Mouse (Mus musculus) cerebellum, postnatal 4 days (tissue): ENCODE results near the gene Dlx1.

Source experiments
- DNase-seq, 2 experiments: peaks; one replicate each; pipeline ENCODE4 v3.0.0; 2022; ENCODE audit warnings: low spot score in 2 of 2, mixed read lengths in 1 of 2

Gene Dlx1

DNA sequence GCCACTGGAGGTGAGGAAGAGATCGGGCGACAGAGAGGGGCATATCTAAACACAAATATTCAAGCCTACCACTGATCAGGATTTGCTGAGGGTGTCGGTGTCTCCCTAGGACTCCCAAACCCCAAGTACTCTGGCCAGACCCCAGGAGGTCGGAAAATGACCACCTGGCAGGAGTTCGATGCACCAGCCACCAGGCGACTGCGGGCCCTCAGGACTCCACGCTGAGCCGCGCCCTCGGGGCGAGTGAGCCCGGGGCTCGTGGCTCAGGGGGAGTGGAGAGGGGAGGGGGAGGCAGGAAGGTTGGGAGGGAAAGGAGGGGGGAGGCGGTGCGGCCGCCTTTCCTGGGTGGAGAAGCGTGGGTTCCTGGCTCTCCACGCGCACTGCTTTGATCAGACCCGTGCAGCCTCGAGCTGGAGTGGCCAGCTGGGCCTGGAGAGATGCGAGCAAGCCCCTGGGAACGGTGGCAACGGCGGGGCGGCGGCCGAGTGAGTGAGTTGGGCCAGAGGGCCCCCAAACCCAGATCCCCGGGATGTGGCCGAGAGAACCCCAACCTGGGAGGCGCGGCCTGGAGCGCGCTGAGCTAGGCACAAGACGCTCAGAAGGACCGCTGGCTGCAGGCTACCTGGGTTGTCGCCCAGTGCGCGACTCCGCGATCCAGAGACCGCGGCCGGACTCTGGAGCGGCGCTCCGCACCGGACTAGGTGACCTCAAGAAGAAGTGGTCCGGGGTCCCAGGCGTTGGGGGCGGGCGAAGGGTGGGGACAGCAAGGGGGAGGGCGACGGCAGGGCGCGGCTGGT, 999 bp downstream of the Dlx1 start:
- no peak for DNase-seq

GRCm38 (mm10) chr2:71529511-71530351, 1.8 kb downstream of the Dlx1 start:
- no peak for DNase-seq

- DNase-seq: no peak
Observed at GRCm38 (mm10) chr2:71530391-71531123, 2.6 kb downstream of the Dlx1 start.

- DNase-seq: no peak
Observed at GRCm38 (mm10) chr2:71531124-71531590, 3.2 kb downstream of the Dlx1 start.

DNA sequence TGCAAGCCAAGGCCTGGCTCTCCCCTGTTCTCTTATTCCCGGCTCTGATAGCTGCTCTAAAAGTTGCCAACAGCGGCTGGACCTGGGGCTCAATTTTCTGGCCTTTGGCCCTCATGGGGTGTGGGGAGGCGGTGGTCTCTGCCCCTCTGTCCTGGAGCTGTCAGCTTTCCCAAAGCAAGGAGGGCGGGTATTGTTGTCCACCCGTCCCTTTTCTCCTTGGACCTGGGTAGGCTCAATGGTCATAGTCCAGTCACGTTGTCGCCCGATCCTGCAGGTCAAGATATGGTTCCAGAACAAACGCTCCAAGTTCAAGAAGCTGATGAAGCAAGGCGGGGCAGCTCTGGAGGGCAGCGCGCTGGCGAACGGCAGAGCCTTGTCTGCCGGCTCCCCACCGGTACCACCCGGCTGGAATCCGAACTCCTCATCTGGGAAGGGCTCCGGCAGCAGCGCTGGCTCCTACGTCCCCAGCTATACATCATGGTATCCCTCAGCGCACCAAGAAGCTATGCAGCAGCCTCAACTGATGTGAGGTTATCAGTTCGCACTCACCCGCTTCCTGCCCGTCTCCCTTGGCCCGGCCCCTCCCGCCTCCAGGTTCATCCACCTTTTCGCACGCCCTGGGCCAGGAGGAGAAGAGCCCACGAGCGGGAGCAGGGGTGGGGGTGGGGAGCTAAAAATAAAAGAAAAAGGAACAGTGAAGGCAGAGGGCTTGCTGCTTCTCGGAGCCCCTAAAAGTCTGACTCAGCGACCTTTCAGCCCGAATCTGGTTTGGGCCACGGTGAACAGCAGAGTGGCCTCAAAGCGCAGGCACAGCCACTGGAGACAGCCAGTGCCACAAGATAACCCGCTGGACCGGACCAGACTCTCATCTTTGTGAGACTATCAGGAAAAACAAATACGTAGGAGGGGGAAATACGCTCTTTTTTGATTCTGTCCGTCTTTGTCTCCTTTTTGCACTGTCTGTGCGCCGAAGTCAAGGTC, 4.4 kb downstream of the Dlx1 start:
- no peak for DNase-seq

- DNase-seq: no peak
Observed at GRCm38 (mm10) chr2:71533094-71533493, 5.2 kb downstream of the Dlx1 start.

DNA sequence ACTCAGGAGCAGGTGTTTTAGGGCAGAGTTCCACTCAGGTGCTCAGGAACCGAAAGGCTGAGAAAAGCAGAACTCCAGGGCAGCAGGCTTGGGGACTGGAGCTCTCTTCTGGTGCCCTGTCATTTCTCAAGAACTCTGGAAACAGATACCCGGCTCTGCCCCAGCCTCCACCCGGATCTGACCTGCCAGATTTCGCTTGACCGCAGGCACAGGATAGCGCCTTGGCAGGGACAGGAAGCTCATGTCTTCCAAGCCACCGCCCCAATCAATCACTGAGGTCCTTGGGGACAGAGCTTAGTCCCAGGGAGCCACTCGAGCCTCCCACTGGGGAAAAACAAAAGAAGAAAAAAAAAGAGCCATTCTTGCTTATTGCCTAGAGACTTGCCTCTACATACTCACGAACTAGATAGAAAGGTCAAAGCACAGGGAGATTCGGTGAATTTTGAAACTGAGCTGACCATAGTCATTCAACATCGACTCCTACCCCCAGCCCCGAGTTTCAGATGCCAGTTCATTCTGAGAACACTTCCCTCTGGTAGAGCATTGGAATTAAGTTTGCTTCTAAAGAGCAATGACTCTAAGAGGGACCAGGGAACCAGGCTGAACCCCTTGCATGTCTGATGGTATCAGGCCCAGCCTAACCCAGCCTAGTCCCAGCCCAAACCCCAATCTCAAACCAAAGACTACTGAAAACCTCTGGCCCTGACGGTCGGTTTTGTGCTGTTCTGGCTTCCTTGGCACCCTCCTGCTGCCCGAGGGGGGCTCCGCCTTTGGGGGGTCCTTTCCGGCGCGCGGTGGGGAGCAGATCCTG, 6.5 kb downstream of the Dlx1 start:
- no peak for DNase-seq

DNA sequence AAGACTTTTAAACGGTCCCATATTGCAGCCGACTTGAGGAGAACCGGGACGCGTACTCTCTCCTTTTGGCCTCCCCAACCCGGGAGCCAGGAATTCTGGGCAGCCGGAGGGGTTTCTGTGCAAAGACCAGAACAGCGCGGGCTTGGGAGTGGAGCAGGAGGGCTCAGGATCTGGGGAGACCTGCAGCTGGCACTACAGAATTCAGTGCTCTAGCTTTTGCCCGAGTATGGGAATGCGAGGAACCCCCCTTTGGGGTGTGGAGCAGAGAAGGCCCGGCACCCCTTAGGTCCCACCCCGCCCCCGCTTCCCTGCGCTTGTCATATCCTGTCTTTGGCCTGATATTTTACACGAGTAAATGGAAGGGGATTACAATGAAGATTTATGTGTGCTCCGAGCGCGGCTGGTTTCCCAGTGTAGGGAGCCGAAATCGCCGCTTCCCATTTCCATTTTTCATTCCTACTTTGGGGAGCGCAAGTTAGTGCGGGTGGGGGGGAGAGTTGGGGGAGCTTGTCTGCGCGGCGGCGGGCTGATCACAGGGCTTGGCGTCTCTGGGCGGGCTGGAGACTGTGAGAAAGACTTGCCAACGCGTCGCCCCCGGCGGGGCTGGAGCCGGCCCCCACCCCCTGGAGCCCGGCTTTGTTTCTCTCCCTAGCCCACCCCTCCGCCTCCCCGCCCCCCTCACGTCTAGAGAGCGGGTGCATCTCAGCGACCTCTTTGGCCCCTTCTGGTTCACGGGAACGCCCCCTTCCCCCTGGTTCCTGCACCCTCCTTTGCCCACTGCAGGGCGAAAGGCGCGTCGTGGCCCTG, 12.9 kb downstream of the Dlx1 start:
- DNase-seq: no peak

- no peak for DNase-seq
Observed at GRCm38 (mm10) chr2:71541418-71542226, 13.7 kb downstream of the Dlx1 start.

GRCm38 (mm10) chr2:71542227-71542815, 14.4 kb downstream of the Dlx1 start:
- DNase-seq: no peak

DNA sequence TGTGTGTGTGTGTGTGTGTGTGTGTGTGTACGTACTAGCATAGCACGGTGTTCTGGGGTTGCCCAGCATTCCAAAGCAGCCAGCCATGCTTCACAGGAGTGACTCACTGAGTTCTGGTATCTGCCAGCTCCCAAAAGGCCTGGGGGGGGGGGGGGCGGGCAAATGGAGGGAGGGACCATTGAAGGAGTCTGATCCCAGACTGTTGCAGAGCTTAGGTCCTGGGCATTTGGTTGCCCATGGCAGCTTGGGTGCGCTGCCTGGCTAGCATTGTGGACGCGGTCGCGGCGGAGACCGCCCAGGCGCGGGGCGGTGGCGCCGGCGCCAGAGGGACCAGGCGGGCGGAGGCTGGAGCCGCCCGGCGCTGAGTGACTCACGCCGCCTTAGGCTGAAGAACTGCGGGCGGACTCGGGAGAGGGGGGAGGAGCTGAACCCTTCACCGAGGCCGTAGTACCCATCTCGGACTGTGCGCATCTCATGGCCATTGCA, 14.9 kb downstream of the Dlx1 start:
- no peak for DNase-seq

- no peak for DNase-seq
Observed at GRCm38 (mm10) chr2:71543531-71543930, 15.6 kb downstream of the Dlx1 start.

- no peak for DNase-seq
Observed at GRCm38 (mm10) chr2:71543948-71544347, 16.0 kb downstream of the Dlx1 start.

GRCm38 (mm10) chr2:71544391-71545285, 16.7 kb downstream of the Dlx1 start:
- DNase-seq: no peak

- DNase-seq: no peak
Observed at GRCm38 (mm10) chr2:71545401-71545881, 17.5 kb downstream of the Dlx1 start.

GRCm38 (mm10) chr2:71545882-71546639, 18.1 kb downstream of the Dlx1 start:
- DNase-seq: no peak
